Mouse (Mus musculus) neutrophil, adult 5-6 weeks (primary cell): ENCODE measurements around the gene Ddx1. TPM values are rescaled to one million over a fixed set of nuclear protein-coding genes. Genes with fewer than 3 reads are reported as not detected.
"Not testable (repeated sequence)": the region's sequence is repeated elsewhere in the genome, so short reads cannot be mapped to it uniquely, and the experiment has no call there.

Experiments used
- ATAC-seq: fragments of 151-379, 151-347 bp; 2 replicates; pipeline ENCODE4 v1.8.0; 2017; ENCODE audit warnings: mild to moderate bottlenecking, moderate TSS enrichment; ENCODE audit not compliant: insufficient number of reproducible peaks, poor library complexity, low FRiP score, severe bottlenecking; ENCODE audit errors: extremely low read depth
- total RNA-seq: library from RNA; stranded (forward); fragments of 200-1000 nt; gene quantifications from 2 replicates; pipeline ENCODE4 v1.2.3, GENCODE M21; 2017

The Ddx1 gene
- total RNA-seq, 1 experiment from 2014 or later, result 37.0 TPM

GRCm38 (mm10) chr12:13208517-13208916 lies 40.5 kb downstream of the Ddx1 start:
- ATAC-seq, result no peak

DNA sequence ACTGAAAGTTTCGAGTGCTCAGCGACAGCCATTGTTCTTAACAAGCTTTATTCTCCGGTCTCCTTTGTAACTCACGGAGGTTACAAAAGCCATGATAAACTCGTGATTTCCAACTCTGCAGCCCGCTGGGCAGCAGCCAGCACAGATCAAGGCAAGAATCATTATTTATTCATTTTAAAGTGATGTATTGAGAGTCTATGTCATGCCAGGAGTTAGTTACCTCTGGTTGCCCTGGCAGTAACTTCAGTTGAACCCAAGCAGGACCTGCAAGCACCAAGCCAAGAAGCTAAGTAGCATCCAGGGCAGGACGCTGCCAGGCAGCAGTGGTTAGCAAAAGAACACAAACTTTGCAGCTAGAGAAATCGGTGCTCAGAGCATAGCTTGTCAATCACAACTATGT lies 41.9 kb downstream of the Ddx1 start:
- no peak for ATAC-seq

- ATAC-seq, result no peak
Observed at GRCm38 (mm10) chr12:13205733-13206132, 43.3 kb downstream of the Ddx1 start.

DNA sequence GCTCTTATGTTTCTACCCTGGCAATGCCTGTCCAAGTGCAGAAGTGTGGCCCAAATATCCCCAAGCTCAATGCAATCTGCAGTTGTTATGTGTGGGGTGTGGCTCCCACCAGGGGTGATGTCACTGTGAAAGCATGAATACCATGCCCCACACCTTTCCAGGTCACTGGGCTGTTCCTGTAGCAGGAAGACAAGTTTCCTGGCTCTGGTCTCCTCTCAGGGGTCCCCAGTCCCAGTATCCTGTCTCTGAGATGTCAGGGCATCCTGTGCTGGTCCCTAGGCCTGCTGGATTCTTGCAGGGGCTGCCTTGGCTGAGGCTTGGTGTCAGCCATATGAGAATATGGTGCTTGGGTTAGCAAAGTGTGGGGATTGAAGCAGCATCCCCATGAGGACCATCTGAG lies 46.7 kb downstream of the Ddx1 start:
- ATAC-seq, result no peak

DNA sequence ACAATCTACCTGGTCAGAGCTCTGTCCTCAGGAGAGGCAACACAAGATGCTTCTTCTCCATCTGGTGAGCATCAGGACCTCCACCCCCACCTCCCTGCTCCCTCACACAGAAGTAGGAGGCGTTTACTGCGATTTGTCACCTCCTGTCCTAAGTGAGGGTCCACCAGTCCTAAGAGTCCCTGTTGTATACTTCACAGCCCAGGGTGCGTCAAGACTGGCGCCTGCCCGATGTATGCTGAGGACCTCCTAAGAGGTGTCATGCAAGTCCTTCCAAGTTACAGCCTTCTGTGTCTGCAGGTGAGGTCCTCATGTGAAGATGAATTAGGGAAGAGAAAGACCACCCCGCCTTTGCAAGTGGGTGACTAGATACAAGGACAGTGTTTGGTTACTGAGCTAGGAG lies 48.4 kb downstream of the Ddx1 start:
- ATAC-seq, result no peak

GRCm38 (mm10) chr12:13199338-13200301 lies 49.4 kb downstream of the Ddx1 start:
- ATAC-seq, result no peak

DNA sequence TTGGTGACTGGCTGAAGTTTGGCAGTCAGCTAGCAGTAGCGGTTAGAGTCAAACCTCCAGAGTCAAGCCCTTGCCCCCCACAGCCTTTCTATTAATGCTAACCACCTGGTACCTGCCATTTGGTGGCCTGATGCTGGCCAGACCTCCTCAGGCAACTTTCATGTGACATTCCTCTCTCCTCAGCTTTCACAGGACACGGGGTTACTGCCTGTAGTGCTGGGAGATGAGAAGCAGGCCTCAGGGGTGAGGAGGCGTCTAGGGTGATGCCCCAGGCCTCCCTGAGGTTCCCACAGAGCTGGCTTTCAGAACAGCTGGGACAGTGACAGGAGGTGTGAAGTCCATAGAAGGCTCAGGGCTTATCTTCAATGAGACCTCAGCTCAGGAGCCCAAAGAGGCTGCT lies 50.9 kb downstream of the Ddx1 start:
- ATAC-seq, result no peak

DNA sequence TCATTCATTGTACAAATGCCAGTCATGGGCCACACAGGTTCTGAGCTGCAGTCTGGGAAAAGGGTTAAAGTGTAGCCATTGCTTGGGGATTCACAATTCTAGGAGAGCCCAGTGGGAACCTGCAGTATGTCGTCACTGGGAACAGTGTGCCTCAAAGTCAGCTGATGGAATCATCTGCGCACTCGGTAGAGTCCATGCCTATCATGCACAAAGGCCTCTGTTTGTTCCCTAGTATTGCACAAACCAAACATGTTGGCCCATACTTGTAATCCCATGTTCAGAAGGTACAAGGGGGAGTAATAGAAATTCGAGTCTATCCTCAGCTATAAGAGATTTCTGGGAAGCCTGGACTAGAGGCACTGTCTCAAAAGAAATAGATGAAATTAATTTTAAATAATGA lies 52.9 kb downstream of the Ddx1 start:
- ATAC-seq, result no peak

- ATAC-seq, result no peak
Observed at GRCm38 (mm10) chr12:13195506-13195905, 53.5 kb downstream of the Ddx1 start.

- no peak for ATAC-seq
Observed at GRCm38 (mm10) chr12:13188059-13188700, 60.8 kb downstream of the Ddx1 start.

- no peak for ATAC-seq
Observed at GRCm38 (mm10) chr12:13186209-13186608, 62.8 kb downstream of the Ddx1 start.

- ATAC-seq, result no peak
Observed at GRCm38 (mm10) chr12:13184873-13185361, 64.1 kb downstream of the Ddx1 start.

- ATAC-seq, result not testable (repeated sequence)
Observed at GRCm38 (mm10) chr12:13184136-13184535, 64.9 kb downstream of the Ddx1 start.

GRCm38 (mm10) chr12:13182220-13182619 lies 66.8 kb downstream of the Ddx1 start:
- no peak for ATAC-seq

- ATAC-seq, result no peak
Observed at GRCm38 (mm10) chr12:13181721-13182120, 67.3 kb downstream of the Ddx1 start.

DNA sequence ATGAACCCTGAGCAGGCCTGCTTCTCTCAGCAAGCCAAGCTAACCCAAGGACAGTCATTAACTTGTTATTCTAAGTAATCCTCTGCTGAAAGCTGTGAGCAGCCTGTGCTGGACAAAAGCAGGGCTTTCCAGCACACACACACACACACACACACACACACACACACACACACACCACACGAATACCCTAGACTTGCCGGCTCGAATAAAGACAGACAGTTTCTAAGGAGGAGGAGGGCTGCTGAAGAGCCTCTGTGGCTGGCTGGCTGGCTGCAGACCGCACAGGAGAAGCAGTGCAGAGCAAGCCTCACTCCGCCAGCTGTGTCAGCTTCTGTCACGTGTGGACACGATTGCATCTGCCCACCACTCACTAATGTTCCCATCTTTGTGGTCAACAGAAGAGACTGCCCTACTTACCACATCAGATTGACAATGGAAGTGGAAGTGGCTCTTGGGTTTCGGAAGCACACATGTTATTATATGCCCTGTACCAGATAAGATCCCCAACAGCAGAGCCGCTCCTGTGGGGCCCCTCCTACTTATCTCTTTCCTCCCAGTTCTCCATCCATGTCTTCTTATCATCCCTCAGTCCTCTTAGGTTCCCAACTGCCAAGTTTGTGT lies 68.2 kb downstream of the Ddx1 start:
- ATAC-seq, result no peak

GRCm38 (mm10) chr12:13180332-13180714 lies 68.7 kb downstream of the Ddx1 start:
- no peak for ATAC-seq

- no peak for ATAC-seq
Observed at GRCm38 (mm10) chr12:13177606-13178005, 71.4 kb downstream of the Ddx1 start.

GRCm38 (mm10) chr12:13176927-13177326 lies 72.1 kb downstream of the Ddx1 start:
- no peak for ATAC-seq

- ATAC-seq, result no peak
Observed at GRCm38 (mm10) chr12:13176136-13176535, 72.9 kb downstream of the Ddx1 start.
